Mouse (Mus musculus) ES-CJ7 (cell line): ENCODE data around the gene Ip6k3.

Source experiments
- DNase-seq: peaks from one replicate; pipeline ENCODE4 v3.0.0; 2011; ENCODE audit warnings: low read depth, low spot score

Ip6k3 gene

GRCm38 (mm10) chr17:27167545-27167944 lies at the start of gene Ip6k3:
Gene Ip6k3, minus strand, starts transcription at chr17:27167795.
- DNase-seq: no peak

GRCm38 (mm10) chr17:27212768-27213525 lies 45.4 kb upstream of the Ip6k3 start:
- peak; percentile 75 for DNase-seq

GRCm38 (mm10) chr17:27212006-27212405 lies 44.4 kb upstream of the Ip6k3 start:
- DNase-seq: peak; percentile 36

- no peak for DNase-seq
These were observed 39.6 kb upstream of the Ip6k3 start for GRCm38 (mm10) chr17:27207113-27207707.

GRCm38 (mm10) chr17:27204075-27204909 lies 36.7 kb upstream of the Ip6k3 start, which contains the start of gene Lemd2:
Gene Lemd2, minus strand, starts transcription at chr17:27204469.
- peak; percentile 90 for DNase-seq

GRCm38 (mm10) chr17:27203358-27204074 lies 35.9 kb upstream of the Ip6k3 start:
- DNase-seq: no peak

- DNase-seq: no peak
These were observed 35.3 kb upstream of the Ip6k3 start for GRCm38 (mm10) chr17:27202919-27203357.

GRCm38 (mm10) chr17:27201981-27202380 lies 34.4 kb upstream of the Ip6k3 start:
- peak; percentile 81 for DNase-seq

- no peak for DNase-seq
These were observed 33.2 kb upstream of the Ip6k3 start for GRCm38 (mm10) chr17:27200801-27201200.

- DNase-seq: no peak
These were observed 32.3 kb upstream of the Ip6k3 start for GRCm38 (mm10) chr17:27199864-27200263.

- no peak for DNase-seq
These were observed 31.6 kb upstream of the Ip6k3 start for GRCm38 (mm10) chr17:27199205-27199604.

GRCm38 (mm10) chr17:27196206-27196605 lies 28.6 kb upstream of the Ip6k3 start:
- no peak for DNase-seq

- no peak for DNase-seq
These were observed 26.9 kb upstream of the Ip6k3 start for GRCm38 (mm10) chr17:27194258-27195185.

- DNase-seq: no peak
These were observed 24.2 kb upstream of the Ip6k3 start for GRCm38 (mm10) chr17:27191804-27192203.

- DNase-seq: no peak
These were observed 23.6 kb upstream of the Ip6k3 start for GRCm38 (mm10) chr17:27191189-27191588.

- peak; percentile 84 for DNase-seq
These were observed 22.1 kb upstream of the Ip6k3 start for GRCm38 (mm10) chr17:27189640-27190216.

GRCm38 (mm10) chr17:27188883-27189282 lies 21.3 kb upstream of the Ip6k3 start:
- DNase-seq: no peak

- DNase-seq: no peak
These were observed 19.5 kb upstream of the Ip6k3 start for GRCm38 (mm10) chr17:27187059-27187458.

- peak; percentile 16 for DNase-seq
These were observed 18.5 kb upstream of the Ip6k3 start for GRCm38 (mm10) chr17:27186068-27186467.

- no peak for DNase-seq
These were observed 16.2 kb upstream of the Ip6k3 start for GRCm38 (mm10) chr17:27183667-27184292.
